Mouse (Mus musculus) c-Kit-positive CD71-negative TER-119-negative erythroid progenitor cells, embryonic 14.5 days (primary cell): Measurements from ENCODE around the gene Tsn.

Source experiments
- DNase-seq: peaks from one replicate; pipeline ENCODE4 v3.0.0-alpha.2; 2013; ENCODE audit warnings: low read depth

Gene Tsn

DNA sequence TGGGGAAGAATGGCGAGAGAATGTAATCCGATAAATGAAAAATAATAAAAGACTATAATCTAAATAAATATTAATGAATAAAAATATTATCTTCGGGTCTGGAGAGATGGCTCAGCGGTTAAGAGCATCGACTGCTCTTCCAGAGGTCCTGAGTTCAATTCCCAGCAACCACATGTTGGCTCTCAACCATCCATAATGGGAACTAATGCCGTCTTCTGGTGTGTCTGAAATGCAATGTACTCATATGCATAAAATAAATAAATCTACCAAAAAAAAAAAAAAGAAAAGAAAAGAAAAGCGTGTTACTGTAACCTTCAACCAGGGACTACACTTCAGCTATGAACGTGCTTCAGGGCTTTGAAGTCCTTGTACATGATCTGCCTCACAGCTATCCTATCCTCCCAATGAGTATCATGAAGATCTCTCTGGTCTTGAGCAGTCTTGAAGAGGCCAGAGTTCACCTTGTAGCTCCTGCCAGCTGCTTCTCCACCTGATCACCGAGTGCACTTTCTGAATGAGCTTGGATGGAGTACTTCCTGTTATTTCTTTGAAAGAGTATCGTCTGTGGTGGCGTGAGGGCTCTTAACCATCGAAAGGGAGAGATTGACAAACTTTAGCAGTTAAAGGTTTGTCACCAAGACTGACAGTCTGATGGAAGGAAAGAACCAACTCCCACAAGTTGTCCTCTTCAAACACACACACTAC is at the start of gene Tsn:
TSS of gene Tsn (minus strand) at position 118 of the 705 bp plus-strand sequence.
- no peak for DNase-seq

DNA sequence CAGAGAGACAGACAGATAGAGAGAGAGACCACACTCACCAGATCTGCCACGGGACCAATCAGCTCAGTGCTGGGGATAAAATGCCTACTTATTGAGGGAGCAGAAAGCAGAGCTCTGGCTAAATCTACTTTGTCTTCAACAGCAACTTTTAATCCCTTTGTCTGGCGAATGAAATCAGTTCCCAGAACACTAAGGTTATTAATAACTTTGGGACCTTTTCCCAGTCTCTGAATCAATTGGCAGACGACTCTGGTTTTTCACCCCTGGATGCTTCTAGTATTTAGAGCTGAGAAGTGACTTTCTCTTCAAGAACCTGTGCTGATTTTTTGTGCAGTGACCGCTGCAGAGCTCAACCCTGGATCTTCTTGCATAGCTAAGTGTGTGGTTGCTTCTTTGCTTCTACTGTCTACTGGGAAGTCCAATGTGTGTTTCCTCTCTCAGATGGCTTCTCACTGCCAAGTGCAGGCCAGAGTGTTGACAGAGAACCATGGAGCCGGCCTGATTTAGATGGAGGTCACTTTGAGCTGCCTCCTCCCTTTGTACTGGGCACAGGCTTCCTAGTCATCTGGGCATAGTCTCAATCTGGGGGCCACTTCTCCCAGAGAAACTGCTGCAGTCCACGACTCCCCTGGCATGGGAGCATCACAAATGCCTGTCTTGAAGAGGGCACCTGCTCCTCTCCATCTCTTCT is 47.7 kb upstream of the Tsn start:
- no peak for DNase-seq

DNA sequence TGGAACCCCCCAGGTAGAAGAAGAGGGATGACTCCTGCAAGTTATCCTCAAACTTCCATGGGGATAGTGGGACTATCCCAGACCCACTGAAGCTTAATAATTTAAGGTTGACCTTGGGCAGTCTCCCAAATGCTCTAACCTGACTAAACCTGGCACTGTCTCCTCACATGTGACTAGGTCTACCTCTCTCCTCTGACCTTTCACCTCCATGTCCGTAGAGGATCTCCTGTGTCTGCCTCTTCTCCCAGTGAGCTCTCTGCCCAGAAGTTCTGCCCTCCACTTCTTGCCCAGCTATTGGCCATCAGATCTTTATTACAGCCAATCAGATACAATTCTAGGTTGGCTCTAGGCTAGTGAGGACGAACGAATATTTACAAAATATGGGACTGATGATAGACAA is 38.4 kb upstream of the Tsn start:
- no peak for DNase-seq

DNA sequence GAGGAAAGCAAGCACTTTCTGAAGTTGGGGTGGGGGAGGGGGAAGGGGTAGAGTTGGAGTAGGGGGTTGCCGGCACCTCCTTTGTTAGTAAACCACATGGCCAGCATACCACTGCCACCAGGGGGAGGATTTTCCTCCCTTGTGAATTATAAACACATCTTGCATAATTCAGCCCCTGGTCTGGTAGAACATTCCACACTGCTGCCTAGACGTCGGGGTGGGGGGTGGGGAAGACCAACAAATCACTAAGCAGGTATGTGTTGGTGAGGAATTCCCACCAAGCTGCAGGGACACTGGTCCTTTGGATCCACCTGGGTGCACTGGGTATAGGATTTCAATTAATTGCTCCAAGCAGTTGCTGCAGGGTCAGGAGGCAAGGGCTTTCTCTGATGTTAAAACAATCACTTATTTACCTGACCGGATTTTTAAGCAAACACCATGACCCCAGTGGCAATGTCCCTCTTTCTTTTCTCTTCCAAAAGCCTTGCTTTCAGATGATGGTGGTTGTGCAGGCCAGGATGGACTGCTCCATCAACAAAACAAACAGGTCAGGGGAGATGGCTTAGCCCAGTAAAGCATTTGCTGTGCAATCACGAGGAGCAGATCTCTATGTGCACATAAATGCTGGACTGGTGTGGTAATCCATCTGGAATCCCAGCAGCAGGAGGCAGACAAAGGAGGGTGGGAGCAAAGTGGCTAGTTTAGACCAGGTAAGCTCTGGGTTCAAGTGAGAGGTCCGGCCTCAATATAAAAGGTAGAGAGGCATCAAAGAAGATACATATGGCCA is 32.3 kb upstream of the Tsn start:
- DNase-seq = no peak

DNA sequence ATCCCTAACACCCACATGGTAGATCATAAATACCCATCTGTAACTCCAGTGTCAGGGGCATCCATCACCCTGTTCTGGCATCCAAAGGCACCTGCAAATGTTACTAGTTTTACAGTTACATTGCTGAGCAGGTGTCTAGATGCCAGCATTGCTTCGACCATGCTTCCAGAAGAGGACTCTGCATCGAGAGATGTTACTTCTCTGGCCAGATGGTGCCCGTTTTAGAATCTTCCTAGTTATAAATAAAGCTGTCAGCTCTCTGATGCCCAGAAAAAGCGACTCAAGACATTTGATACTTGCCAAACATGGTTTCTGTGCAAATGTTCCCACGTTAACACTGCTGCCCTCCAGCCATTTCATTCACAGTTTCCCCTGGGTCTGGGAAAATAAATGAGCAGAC is 26.4 kb upstream of the Tsn start:
- no peak for DNase-seq

DNA sequence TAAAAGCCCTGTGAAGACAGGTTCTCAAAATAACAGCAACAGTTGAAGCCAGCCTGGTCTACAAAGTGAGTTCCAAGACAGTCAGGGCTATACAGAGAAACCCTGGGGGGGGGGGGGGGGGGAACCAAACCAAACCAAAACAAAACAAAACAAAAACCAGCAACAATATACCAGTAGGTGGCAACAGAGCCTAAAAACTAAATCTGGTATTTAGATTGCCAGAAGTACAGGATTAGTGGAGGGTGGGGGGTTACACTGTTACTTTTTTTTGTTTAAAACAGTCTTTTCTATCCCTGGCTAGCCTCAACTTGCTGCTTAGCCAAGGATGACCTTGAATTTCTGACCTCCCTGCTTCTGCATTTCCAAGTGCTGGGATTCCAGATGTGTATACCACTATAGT is 24.3 kb upstream of the Tsn start:
- DNase-seq = no peak

DNA sequence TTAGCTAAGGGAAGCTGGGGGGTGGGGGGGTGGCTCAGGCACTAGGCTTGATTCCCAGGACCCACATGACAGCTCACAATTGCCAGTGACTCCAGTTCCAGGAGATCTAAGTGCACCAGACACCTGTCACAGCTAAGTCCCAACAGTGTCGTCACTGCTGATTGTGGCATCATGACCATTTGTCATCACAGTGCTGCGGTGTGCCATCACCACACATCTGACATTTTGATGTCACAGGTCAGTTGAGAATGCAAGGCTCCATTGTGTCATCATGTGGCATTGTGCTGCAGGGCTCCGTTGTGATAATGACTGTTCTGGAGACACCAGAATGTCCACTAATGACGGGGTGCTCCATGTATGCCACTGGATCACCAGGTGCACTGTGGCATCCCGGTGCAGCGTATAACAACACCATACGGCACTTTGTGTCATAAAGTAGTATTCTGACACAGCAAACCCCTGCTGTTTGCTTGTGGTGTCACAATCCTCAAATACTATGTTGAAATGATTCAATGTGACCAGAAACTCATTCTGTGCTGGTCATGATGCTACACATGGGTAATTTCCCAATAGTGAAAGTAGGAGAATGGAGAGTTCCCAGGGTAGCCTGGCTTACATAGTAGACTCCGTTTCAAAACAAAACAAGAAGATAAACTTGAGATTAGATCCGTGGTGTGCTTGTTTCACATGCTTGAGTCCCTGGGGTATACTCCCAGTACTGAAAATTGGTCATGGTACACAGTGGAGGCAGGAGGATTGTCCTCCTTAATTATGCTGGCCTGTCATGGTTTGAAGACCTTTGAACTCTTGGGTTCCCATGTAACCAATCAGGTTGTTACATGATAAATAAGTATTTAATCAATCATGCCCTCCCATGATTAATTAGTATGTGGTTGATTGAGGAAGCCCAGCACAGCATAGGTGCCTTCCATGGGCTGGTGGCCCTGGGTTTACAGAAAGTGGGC is 23.5 kb upstream of the Tsn start:
- no peak for DNase-seq

DNA sequence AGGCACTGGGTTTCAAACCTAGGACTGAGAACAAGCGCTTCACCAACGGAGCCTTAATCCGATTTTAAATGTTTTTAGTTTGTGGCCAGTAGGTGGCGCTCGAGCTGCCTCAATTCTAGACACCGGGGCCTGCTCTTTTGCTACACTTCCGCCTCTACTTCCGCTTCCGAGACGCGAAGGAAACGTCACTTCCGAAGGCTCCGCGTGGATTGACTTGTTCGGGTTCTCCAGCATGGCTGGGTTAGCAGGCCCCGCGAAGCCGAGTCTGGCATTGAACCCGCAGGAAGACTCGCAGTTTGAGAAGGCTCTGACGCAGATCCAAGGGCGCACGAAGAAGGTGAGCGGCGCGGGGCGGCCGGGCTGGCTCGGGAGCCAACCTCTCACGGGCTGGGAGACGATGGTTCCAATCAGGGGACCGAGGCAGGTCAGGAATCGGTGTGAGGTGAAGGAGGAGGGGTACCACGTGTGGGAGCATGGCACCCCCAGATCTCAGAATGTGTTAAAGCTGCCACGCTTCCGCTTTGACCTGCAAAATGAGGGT is 10.2 kb upstream of the Tsn start, which contains the start of gene Nifk:
TSS of gene Nifk (plus strand) at position 179 of the 541 bp plus-strand sequence.
- DNase-seq = peak; percentile 97

DNA sequence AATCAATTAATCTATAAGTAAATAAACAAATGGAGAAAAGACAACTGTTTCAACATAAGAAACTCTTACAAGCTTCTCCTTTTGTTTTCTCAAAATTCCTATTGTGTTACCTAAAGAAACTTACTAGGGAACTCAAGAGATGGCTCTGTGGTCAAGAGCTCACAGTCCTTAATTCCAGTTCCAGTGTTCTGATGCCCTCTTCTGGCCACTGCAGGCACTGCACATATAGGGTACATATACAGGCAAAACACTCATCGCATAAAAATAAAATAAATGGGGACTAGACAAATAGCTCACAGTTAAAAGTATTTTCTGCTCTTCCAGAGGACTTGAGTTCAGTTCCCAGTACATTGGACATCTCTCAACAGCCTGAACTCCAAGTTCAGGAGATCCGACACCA is 9.2 kb upstream of the Tsn start:
- peak; percentile 60 for DNase-seq

DNA sequence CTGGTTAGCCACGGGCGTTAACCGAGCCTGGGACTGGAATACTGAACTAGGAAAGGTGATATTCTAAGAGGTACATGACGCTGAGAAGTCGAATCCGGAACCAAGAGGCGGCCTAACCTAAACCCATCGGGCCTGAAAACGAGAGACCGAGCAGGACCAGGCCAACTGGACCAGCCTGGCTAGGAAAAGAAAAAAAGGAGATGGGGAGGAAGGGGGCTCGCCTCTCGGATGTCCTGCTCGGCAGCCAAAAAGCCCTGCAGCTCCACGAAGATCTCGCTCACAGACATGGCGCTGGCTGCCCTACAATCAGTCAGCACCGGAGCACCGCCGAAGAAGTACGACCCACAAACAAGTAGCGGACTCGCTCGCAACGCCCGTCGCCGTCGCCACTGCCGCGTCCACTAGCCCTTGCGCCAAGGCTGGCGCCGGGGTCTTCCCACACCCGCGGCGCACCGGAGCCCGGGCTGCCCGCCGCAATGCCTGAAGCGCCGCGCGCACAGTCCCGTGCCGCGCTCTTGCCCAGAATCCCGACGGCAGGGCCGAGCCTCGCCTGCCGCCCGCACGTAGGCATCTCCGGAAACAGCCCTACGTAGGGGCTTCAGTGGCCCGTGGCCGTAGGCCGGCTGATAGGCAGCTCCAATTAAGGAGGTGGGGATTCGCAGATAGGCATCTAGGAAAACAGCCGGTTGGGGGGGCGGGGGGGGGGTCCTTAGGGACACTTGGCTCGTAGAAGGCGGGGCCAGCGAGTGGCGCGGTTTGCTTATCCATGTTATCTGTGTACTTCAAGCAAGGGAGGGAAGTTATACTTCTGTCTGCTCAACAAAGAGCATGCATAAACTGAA is 538 bp downstream of the Tsn start:
- DNase-seq = peak; percentile 72

DNA sequence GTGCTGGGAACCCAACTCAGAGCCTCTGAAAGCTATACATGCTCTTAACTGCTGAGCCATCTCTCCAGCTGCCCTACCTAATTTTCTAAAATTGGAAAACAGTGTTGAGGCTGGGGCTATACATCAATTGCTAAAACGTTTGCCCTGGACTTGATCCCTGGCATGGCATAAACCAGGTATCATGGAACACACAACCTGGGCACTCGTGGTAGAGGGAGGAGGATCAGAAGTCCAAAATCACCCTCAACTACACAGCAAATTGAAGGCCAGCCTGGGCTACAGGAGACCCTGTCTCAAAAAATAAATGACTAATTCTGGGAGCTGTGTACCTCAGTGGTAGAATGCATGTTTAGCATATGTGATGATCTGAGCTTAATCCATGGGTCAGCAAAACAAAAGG is 13.8 kb downstream of the Tsn start:
- no peak for DNase-seq

DNA sequence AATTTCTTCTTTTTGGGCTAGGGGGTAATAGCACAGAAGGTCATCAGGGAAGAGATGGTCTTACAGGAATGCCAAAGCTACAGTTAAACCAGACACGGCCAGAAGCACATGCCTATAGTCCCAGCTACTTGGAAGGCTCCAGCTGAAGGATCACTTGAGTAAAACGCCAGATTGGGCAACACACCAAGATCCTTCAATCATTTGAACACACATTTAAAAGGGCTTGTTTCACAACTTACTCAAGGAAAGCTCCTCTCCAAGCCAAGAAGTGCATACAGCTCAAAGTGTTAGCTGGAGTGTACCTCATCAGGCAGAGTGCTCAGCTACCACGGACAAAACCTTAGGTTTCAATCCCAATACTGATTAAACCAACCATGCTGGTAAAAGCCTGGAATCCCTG is 14.9 kb downstream of the Tsn start:
- no peak for DNase-seq

DNA sequence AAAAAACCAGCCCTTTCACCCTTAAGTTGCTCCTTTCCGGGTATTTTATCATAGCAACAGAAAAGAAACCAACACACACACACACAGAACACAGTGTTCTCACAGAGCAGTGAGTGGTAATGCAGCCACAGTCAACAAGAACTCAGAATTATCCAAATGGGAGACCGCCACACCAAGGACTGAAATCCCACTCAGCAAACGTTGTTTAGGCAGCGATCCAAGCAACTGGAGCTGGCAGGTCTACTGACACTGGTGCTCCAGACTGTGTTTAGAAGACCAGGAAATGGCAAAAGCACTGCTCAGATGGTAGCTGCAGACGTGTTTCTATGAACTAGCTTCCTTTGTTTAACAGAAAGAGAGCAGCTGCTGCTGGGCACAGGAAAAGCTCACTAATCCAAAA is 16.7 kb downstream of the Tsn start:
- no peak for DNase-seq

DNA sequence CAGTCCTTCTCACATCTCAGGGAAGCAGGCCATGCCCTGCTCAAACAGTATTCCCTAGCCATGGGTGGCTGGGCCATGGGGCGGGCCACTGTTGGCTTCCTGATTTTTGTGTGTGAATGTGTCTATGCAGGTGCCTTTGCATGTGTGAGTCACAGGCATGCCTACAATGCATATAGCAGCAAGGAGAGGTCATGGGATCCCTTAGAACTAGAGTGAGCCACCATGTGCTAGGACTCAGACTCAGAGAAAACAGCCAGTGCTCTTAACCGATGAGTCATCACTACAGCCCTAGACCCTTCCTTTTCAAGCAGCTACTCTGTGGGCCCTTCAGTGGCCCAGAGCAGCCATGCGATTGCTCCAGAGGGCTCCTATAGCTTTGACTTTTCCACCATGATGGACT is 17.3 kb downstream of the Tsn start:
- DNase-seq = no peak

DNA sequence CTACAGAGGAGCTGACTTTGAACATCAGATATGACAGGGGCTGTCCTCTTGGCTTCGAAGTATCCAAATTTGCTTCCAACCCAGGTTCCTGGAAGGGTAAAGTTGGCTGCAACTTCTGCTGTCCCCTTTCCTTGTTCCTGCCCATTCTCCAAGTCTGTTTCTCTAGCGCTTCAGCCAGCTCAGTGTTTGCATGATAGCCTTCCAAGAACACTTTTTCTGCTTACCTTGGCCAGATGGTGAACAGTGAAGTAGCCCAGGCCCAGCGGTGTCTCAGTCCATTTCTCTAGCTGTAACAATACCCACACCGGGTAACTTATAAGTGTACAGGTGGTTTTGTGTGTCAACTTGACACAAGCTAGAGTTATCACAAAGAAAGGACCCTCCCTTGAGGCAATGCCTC is 19.2 kb downstream of the Tsn start:
- DNase-seq = no peak

DNA sequence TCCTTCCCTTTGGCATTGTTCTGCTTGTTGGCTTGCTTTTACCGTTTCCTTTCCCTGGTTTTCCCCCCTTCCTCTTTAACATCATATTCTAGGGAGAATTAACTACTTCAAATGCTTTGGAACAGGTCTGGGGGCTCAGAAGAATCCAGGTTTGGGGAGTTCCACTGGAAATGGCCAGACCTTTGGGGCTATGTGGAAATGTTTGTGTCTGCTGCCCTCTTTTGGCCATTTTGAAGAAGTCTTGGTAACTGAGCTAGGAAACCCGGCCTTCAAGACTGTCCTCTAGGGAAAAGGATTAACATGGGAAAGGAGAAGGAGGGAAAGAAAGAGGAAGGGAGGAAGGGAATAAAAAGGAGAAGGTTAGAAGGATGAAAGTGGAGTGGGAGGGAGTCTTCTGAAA is 36.4 kb downstream of the Tsn start:
- peak; percentile 6 for DNase-seq

DNA sequence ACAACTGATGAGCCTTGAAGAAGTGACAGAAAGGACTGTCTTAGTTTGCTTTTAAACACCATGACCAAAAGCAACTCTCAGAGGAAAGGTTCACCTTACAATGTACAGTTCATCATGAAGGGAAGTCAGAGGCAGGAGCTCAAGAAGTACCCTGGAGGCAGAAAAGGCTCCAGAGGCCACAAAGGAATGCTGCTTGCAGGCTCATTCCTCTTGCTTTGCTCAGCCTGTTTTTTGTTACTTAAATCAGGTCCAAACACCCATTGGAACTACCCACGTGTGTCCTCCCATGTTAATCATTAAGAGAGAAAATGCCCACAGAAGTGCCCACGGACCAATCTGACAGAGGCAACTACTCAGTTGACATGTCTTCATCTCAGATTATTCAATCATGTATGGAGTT is 59.6 kb downstream of the Tsn start:
- DNase-seq = no peak
